Mouse (Mus musculus): ENCODE measurements around the gene Ak7.

DNA sequence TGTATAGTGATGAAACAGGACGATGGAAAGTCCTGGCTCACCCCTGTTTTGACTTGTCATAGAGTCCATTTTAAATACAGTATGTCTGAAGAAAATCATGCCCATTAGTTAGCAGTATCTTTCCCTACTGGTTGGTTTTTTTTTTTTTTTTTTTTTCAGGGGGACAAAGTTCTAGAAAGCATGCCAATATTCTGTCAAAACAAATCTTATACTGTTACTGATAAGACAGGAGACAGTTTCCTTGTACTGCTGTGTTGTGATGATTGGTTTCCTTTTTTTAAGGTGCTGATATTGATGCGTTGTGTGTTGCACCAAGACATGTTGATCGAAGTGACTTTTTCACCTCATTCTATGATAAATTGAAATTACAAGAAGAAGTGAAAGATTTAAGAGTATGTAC is 100.4 kb downstream of the Ak7 start:
- TF ChIP-seq CTCF (IDR thresholded peaks at IDR 0.05; ENCODE audit: extremely low read depth, insufficient read length, insufficient replicate concordance, low read depth, low read length) (no peak), POLR2A (IDR thresholded peaks at IDR 0.05; ENCODE audit: low read depth, low read length) (no peak)

All from small intestine, adult 2 months (tissue).